Mouse (Mus musculus): ENCODE measurements around the gene Caln1.

DNA sequence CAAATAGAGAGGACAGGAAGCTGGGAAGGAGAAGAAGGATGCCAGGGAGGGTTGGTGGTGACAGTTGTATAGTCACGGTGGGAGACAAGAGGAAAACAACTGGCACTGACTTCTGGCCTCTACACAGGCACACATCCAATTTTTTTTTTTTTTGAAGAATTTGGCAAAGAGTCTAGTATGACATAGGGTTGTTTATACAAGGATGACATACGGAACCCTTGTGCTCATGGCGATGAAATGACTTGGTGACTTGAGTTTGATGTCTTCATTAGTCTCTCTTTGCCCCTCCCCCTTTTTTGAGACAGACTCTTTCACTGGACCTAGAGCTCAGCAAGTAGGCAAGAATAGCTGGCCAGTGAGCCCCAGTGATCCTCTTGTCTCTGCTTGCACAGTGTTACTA is 322.1 kb downstream of the Caln1 start:
- TF ChIP-seq POLR2A (IDR thresholded peaks at IDR 0.05; ENCODE audit: borderline replicate concordance, extremely low read depth, low read depth, low read length) (no peak), CTCF (IDR thresholded peaks at IDR 0.05; ENCODE audit: insufficient read depth, low read length) (no peak)

Measured in lung, adult 2 months (tissue).